Mouse (Mus musculus) megakaryocyte, embryonic 14.5 days (primary cell): Measurements from ENCODE around the gene Stox2.

Experiments
- FLI1 ChIP-seq: IDR thresholded peaks from 2 replicates; pipeline ENCODE4 v1.6.1; 2012; ENCODE audit warnings: low read length, inconsistent platforms, mixed read lengths
- GATA1 ChIP-seq: IDR thresholded peaks from 3 replicates; pipeline ENCODE4 v1.6.1; 2012; ENCODE audit warnings: mixed read lengths, low read length, inconsistent platforms, borderline replicate concordance

DNA sequence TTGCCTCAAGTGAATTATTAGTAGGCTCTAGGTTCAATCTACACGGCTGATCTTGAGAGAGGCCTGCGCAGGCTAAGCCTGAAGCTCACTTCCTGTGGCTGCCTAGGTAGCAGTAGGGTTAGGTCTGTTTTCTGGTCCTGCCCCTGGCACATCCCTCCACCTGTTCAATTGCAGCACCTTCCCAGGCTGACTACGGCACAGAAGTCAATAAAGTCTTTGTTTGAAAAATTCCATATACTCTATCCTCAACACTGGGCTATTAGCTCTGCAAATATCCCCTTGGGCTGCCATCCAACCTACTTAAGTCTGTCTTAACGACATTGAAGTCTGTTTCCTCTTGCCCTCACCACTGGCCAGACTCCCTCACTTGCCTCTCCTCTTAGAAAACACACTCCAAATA lies 10.8 kb downstream of the Stox2 start:
- no peak for TF ChIP-seq GATA1
- no peak for TF ChIP-seq FLI1
